Mouse (Mus musculus): ENCODE measurements at regions not wholly inside any gene's neighbourhood (a gene's known extent, or its start where the extent isn't known, plus 50 kb on each side); places are given as distances from the start of the nearest gene placed in this dataset.

DNA sequence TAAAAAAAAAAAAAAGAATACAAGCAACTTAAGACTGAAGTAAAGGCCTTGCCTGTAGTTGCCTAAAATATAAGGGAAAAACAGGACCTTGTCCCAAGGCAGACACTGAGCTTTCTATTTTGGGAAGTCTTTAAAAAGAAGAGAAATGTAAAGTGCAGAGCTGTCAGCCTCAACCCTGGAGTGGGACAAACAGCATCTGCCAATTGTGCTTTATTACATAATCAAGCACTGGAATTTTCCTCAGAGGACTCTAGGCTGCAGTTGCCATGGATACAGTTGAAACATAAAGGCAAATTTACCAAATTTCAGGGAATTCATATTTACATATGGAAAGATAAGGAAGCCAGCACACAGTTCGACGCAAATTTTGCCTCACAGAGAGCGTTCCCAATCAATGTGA lies 406.7 kb downstream of the Gm597 start:
- no peak for DNase-seq
- 86% methylated on average over 3 of the region's 3 CpGs for WGBS
- no peaks in the 10 kb centered on the region for H3K4me1 ChIP-seq (ENCODE audit: control insufficient read depth, insufficient read depth, low read length)
- H3K4me3 ChIP-seq (ENCODE audit: insufficient read depth, low read depth, low read length) = no peak overlapping the region
- no peak for TF ChIP-seq POLR2A (IDR thresholded peaks at IDR 0.05; ENCODE audit: low read depth, low read length)
- no peak for TF ChIP-seq CTCF (conservative IDR thresholded peaks at IDR 0.05; ENCODE audit: insufficient read depth, insufficient read length, low read depth, low read length)
- H3K27ac ChIP-seq (ENCODE audit: insufficient read depth, low read depth, low read length) = no peak overlapping the region
- no peaks in the 10 kb centered on the region for H3K27me3 ChIP-seq (replicated peaks; ENCODE audit: control insufficient read depth, insufficient read depth, low read length)
- H3K36me3 ChIP-seq (ENCODE audit: control insufficient read depth, insufficient read depth, low read length) = no peaks in the 10 kb centered on the region

DNA sequence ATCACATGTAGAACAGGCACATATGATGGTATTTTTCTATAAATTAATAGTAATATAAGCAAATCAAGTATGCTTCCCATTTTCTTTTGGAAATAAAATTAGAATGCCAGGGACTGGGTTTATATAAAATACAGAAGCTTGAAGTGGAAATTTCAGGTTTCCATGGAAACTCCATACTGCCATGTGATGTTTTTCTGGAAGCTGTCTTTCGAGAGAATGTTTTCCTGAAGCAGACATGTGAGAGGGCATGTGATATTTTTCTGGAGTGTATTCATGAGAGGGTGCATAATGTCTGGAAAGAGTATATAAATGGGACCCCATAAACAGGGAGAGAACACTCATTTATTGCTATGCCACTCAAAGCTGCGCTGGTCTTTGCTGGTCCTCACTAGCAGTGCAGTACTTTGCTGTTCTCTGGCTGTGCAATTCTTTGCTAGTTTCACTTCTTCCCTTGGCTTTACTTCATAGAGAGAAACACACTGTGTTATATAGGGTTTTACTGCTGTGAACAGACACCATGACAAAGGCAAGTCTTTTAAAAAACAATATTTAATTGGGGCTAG lies 430.6 kb downstream of the Gm597 start:
- Histone ChIP-seq H3K27me3 (replicated peaks; ENCODE audit: control insufficient read depth, insufficient read depth, low read length) (no peaks in the 10 kb centered on the region), H3K27ac (ENCODE audit: insufficient read depth, low read depth, low read length) (no peak overlapping the region), H3K4me3 (ENCODE audit: insufficient read depth, low read depth, low read length) (no peak overlapping the region), H3K36me3 (ENCODE audit: control insufficient read depth, insufficient read depth, low read length) (no peaks in the 10 kb centered on the region), H3K4me1 (ENCODE audit: control insufficient read depth, insufficient read depth, low read length) (no peaks in the 10 kb centered on the region)
- DNase-seq = no peak
- TF ChIP-seq CTCF (conservative IDR thresholded peaks at IDR 0.05; ENCODE audit: insufficient read depth, insufficient read length, low read depth, low read length) (no peak), POLR2A (IDR thresholded peaks at IDR 0.05; ENCODE audit: low read depth, low read length) (no peak)
- WGBS = 70% methylated on average over 2 of the region's 2 CpGs

DNA sequence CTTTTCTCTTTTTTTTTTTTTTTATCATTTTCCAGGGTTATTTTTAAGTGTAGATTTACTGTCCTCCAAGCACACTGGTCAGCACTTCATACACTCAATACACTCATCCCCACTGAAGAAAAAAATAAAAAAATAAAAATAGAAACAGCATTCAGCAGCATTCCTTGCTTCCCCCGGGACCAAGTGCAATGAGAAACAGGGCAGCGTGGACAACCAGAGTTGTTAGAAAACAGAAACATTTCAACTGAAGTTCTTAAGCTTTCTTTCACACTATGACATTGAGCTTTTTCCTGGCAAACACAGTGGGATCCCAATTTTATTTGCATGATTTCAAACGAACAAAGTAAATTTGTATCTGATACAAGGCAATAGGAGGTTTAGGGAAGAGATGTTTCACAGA lies 431.5 kb downstream of the Gm597 start:
- no peaks in the 10 kb centered on the region for H3K36me3 ChIP-seq (ENCODE audit: control insufficient read depth, insufficient read depth, low read length)
- DNase-seq = peak; percentile 2
- no peak for TF ChIP-seq POLR2A (IDR thresholded peaks at IDR 0.05; ENCODE audit: low read depth, low read length)
- TF ChIP-seq CTCF (conservative IDR thresholded peaks at IDR 0.05; ENCODE audit: insufficient read depth, insufficient read length, low read depth, low read length) = no peak
- H3K27ac ChIP-seq (ENCODE audit: insufficient read depth, low read depth, low read length) = no peak overlapping the region
- no peaks in the 10 kb centered on the region for H3K4me1 ChIP-seq (ENCODE audit: control insufficient read depth, insufficient read depth, low read length)
- 57% methylated on average over 3 of the region's 3 CpGs for WGBS
- H3K4me3 ChIP-seq (ENCODE audit: insufficient read depth, low read depth, low read length) = no peak overlapping the region
- H3K27me3 ChIP-seq (replicated peaks; ENCODE audit: control insufficient read depth, insufficient read depth, low read length) = no peaks in the 10 kb centered on the region

DNA sequence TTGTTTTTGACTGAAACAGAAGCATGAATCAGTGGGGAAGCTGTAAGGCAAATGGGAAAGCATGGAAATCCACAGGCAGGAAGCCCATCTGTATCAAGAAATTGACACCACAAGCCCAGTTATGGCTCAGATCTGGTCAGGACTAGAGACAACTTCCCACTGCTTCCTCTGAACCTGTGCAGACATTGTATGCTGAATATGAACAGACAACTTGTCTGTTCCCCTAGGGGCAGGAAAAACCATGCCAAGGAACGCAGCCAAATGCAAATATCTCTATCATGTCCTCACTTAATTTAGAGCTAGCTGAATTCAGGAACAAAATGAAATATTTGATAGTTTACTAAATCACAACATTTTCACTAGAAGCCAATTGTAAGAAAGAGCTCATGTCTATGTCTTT lies 440.0 kb downstream of the Gm597 start:
- no peak for DNase-seq
- H3K36me3 ChIP-seq (ENCODE audit: control insufficient read depth, insufficient read depth, low read length) = no peaks in the 10 kb centered on the region
- no peaks in the 10 kb centered on the region for H3K4me1 ChIP-seq (ENCODE audit: control insufficient read depth, insufficient read depth, low read length)
- no peak overlapping the region for H3K27ac ChIP-seq (ENCODE audit: insufficient read depth, low read depth, low read length)
- TF ChIP-seq POLR2A (IDR thresholded peaks at IDR 0.05; ENCODE audit: low read depth, low read length) = no peak
- no peak for TF ChIP-seq CTCF (conservative IDR thresholded peaks at IDR 0.05; ENCODE audit: insufficient read depth, insufficient read length, low read depth, low read length)
- H3K27me3 ChIP-seq (replicated peaks; ENCODE audit: control insufficient read depth, insufficient read depth, low read length) = no peaks in the 10 kb centered on the region
- no peak overlapping the region for H3K4me3 ChIP-seq (ENCODE audit: insufficient read depth, low read depth, low read length)
- WGBS = 58% methylated on average over 1 of the region's 1 CpGs

DNA sequence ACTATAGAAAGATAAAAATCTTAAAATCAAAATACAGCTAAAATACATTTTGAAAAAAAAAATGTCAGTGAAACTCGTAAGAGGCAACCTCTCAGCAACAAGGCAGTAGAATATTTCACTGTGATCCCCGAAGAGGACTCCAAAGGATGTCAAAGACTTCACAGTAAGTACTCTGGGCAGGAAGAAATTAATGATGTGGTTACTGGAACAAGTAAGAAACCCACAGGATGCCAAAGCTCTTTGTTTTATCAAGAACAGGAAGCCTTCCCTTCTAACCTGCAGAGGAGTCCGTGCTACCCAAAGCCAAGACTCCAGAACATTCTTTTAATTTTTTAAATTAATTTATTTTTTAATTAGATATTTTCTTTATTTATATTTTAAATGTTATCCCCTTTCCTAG lies 445.7 kb downstream of the Gm597 start:
- DNase-seq = no peak
- Histone ChIP-seq H3K27ac (ENCODE audit: insufficient read depth, low read depth, low read length) (no peak overlapping the region), H3K4me1 (ENCODE audit: control insufficient read depth, insufficient read depth, low read length) (no peaks in the 10 kb centered on the region), H3K36me3 (ENCODE audit: control insufficient read depth, insufficient read depth, low read length) (no peaks in the 10 kb centered on the region), H3K4me3 (ENCODE audit: insufficient read depth, low read depth, low read length) (no peak overlapping the region), H3K27me3 (replicated peaks; ENCODE audit: control insufficient read depth, insufficient read depth, low read length) (no peaks in the 10 kb centered on the region)
- WGBS = 55% methylated on average over 3 of the region's 3 CpGs
- no peak for TF ChIP-seq POLR2A (IDR thresholded peaks at IDR 0.05; ENCODE audit: low read depth, low read length)
- no peak for TF ChIP-seq CTCF (conservative IDR thresholded peaks at IDR 0.05; ENCODE audit: insufficient read depth, insufficient read length, low read depth, low read length)

DNA sequence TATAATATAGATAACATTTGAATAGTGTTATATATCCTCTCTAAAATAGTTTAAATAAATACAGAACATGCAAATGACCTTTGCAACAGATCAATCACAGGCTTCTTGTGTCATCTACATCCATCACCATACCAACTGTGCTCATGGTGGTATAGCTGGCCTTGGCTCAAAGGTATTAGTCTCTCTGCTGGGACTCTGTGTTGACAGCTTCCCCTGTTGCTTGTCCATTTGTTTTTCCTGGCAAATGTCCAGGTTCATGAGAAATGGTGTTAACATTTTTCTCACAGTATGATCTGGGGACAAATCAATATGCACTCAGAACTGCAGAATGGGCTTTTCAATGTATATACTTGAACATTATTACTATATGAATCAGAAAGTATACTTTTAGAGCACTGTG lies 448.0 kb downstream of the Gm597 start:
- Histone ChIP-seq H3K4me1 (ENCODE audit: control insufficient read depth, insufficient read depth, low read length) (no peaks in the 10 kb centered on the region), H3K27me3 (replicated peaks; ENCODE audit: control insufficient read depth, insufficient read depth, low read length) (no peaks in the 10 kb centered on the region), H3K4me3 (ENCODE audit: insufficient read depth, low read depth, low read length) (no peak overlapping the region), H3K36me3 (ENCODE audit: control insufficient read depth, insufficient read depth, low read length) (no peaks in the 10 kb centered on the region), H3K27ac (ENCODE audit: insufficient read depth, low read depth, low read length) (no peak overlapping the region)
- no peak for DNase-seq
- TF ChIP-seq POLR2A (IDR thresholded peaks at IDR 0.05; ENCODE audit: low read depth, low read length) = no peak
- TF ChIP-seq CTCF (conservative IDR thresholded peaks at IDR 0.05; ENCODE audit: insufficient read depth, insufficient read length, low read depth, low read length) = no peak

DNA sequence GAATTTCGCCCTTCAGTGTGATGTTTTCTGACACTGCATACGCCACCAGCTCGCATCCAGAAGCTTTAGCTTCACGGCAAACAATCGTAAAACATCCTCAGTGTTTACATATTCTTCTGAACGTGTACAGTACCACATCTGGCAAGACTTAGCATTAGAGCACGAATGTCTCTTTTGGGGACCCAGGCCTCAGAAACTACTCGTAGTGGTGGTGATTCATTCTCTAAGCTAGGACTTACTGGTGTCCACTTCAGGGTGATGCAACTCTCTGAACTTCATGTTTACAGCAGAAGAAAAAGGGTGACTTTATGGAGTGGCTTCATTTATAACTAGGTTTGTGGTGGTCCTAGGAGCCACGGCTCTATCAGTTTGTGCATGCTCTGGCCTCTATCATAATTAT lies 451.1 kb downstream of the Gm597 start:
- no peak for DNase-seq
- no peaks in the 10 kb centered on the region for H3K27me3 ChIP-seq (replicated peaks; ENCODE audit: control insufficient read depth, insufficient read depth, low read length)
- no peak overlapping the region for H3K27ac ChIP-seq (ENCODE audit: insufficient read depth, low read depth, low read length)
- no peaks in the 10 kb centered on the region for H3K4me1 ChIP-seq (ENCODE audit: control insufficient read depth, insufficient read depth, low read length)
- TF ChIP-seq POLR2A (IDR thresholded peaks at IDR 0.05; ENCODE audit: low read depth, low read length) = no peak
- no peak for TF ChIP-seq CTCF (conservative IDR thresholded peaks at IDR 0.05; ENCODE audit: insufficient read depth, insufficient read length, low read depth, low read length)
- H3K36me3 ChIP-seq (ENCODE audit: control insufficient read depth, insufficient read depth, low read length) = no peaks in the 10 kb centered on the region
- 68% methylated on average over 9 of the region's 9 CpGs for WGBS
- H3K4me3 ChIP-seq (ENCODE audit: insufficient read depth, low read depth, low read length) = no peak overlapping the region

DNA sequence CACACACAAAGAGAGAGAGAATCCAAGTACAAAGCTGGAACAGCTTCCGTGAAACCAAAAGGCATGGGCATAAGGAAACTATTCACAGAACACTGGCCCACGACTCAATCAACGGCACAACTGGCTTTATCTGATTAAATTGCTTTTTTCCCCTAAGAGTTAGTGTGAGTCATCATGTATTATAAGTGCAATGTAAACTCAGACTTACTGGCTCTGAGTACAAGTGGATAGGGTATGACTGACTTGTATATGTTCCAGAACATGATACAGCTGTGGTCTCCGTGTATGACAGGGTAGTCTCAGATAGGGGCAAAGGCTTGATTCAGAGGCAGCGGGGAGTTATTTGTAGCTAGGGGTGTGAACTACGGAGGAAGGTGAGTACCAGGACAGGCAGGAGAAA lies 451.5 kb downstream of the Gm597 start:
- TF ChIP-seq CTCF (conservative IDR thresholded peaks at IDR 0.05; ENCODE audit: insufficient read depth, insufficient read length, low read depth, low read length) (no peak), POLR2A (IDR thresholded peaks at IDR 0.05; ENCODE audit: low read depth, low read length) (no peak)
- no peaks in the 10 kb centered on the region for H3K36me3 ChIP-seq (ENCODE audit: control insufficient read depth, insufficient read depth, low read length)
- WGBS = 65% methylated on average over 6 of the region's 6 CpGs
- H3K4me1 ChIP-seq (ENCODE audit: control insufficient read depth, insufficient read depth, low read length) = no peaks in the 10 kb centered on the region
- H3K27me3 ChIP-seq (replicated peaks; ENCODE audit: control insufficient read depth, insufficient read depth, low read length) = no peaks in the 10 kb centered on the region
- H3K4me3 ChIP-seq (ENCODE audit: insufficient read depth, low read depth, low read length) = no peak overlapping the region
- H3K27ac ChIP-seq (ENCODE audit: insufficient read depth, low read depth, low read length) = no peak overlapping the region
- no peak for DNase-seq

Data from kidney, adult 2 months (tissue).